Mouse (Mus musculus): ENCODE measurements around the gene Vash2. TPM values are rescaled to one million over a fixed set of nuclear protein-coding genes. Genes with fewer than 3 reads are reported as not detected.
A peak's percentile ranks its signal among the peaks of the same experiment; 100 is the strongest.

Gene Vash2
- total and polyA plus RNA-seq, 3 experiments = 0.04 to 0.17 (median 0.16) TPM

- TF ChIP-seq JUN (IDR thresholded peaks at IDR 0.05; ENCODE audit: insufficient read depth, low read depth, low read length) (no peak), MEF2A (IDR thresholded peaks at IDR 0.05; ENCODE audit: borderline replicate concordance, low read depth, low read length) (peak; percentile 31; the same call in 1 of the 2 replicates), MYC (IDR thresholded peaks at IDR 0.05; ENCODE audit: low read depth, low read length) (no peak), POLR2AphosphoS2 (IDR thresholded peaks at IDR 0.05; ENCODE audit: low read depth, low read length) (peak; percentile 82; the same call in 1 of the 2 replicates), RAD21 (IDR thresholded peaks at IDR 0.05; ENCODE audit: low read depth, low read length) (no peak), MXI1 (IDR thresholded peaks at IDR 0.05; ENCODE audit: low read depth, low read length) (peak; percentile 80), USF1 (IDR thresholded peaks at IDR 0.05; ENCODE audit: low read depth, low read length) (no peak), EP300 (IDR thresholded peaks at IDR 0.05; ENCODE audit: low read length) (0 out of 2 replicates have a peak, but pooled peaks have one; percentile 21), TCF12 (IDR thresholded peaks at IDR 0.05; ENCODE audit: low read depth, low read length) (peak; percentile 98), JUND (conservative IDR thresholded peaks at IDR 0.05; ENCODE audit: low read depth, low read length) (no peak), CTCF (conservative IDR thresholded peaks at IDR 0.05 in 1 of 2, IDR thresholded peaks at IDR 0.05 in 1 of 2; ENCODE audit: low read depth in 2 of 2, low read length in 2 of 2) (peak in 1 of 2 experiments; percentile 30; a peak in 2 of 4 replicates), POLR2A (IDR thresholded peaks at IDR 0.05; ENCODE audit: low read depth, low read length) (peak; percentile 99), KAT2A (IDR thresholded peaks at IDR 0.05; ENCODE audit: insufficient replicate concordance, low read length) (peak; percentile 51; the same call in 1 of the 2 replicates), MAX (IDR thresholded peaks at IDR 0.05; ENCODE audit: low read length) (peak; percentile 48; the same call in 1 of the 2 replicates), ELF1 (IDR thresholded peaks at IDR 0.05; ENCODE audit: low read depth, low read length) (peak; percentile 67), ZC3H11A (IDR thresholded peaks at IDR 0.05; ENCODE audit: low read depth, low read length) (no peak), SIN3A (IDR thresholded peaks at IDR 0.05; ENCODE audit: low read length) (peak; percentile 50; the same call in 1 of the 2 replicates)
Observed at GRCm38 (mm10) chr1:191026021-191026713, 47.1 kb upstream of the Vash2 start, which contains the start of gene Flvcr1 (continued).

GRCm38 (mm10) chr1:191025016-191026012 lies 46.2 kb upstream of the Vash2 start:
- peaks cover 7 to 12% of the 10 kb centered on the region in 2 experiments for H3K36me3 ChIP-seq (replicated peaks in 1 of 2; ENCODE audit: control insufficient read depth in 1 of 2, insufficient read depth in 1 of 2, low read length in 1 of 2)
- H3K27me3 ChIP-seq (replicated peaks) = no peaks in the 10 kb centered on the region
- dilution Hi-C loops (cut with MboI; ENCODE audit: extremely low pct_ligation_motif_present, extremely low pct_unique_long_range_greater_than_20kb, low sequenced_read_pairs) = no loop called here
- peak overlapping the region; percentile 36 for H3K27ac ChIP-seq (ENCODE audit: insufficient read depth, low read depth)
- in situ Hi-C loops (cut with MboI; ENCODE audit: low pct_ligation_motif_present, low pct_unique_long_range_greater_than_20kb, low sequenced_read_pairs) = no loop called here
- no peaks in the 10 kb centered on the region for H3K9me3 ChIP-seq (replicated peaks; ENCODE audit: low read length)
- peak overlapping the region; percentile 42 for H3K4me2 ChIP-seq (ENCODE audit: insufficient read depth, low read depth, poor library complexity, severe bottlenecking)
- no peak for DNase-seq (ENCODE audit: extremely low read depth)
- peaks cover 17% of the 10 kb centered on the region for H3K79me2 ChIP-seq (replicated peaks; ENCODE audit: control insufficient read depth, extremely low read depth, insufficient read depth, poor library complexity, severe bottlenecking)
- H3K4me3 ChIP-seq (replicated peaks in 1 of 3; ENCODE audit: low read depth in 2 of 3, low read length in 2 of 3, poor library complexity in 1 of 3) = peak overlapping the region; percentile 70 to 99 (median 87)
- peak overlapping the region; percentile 81 for H3K9ac ChIP-seq (ENCODE audit: insufficient read depth, low read depth)
- TF ChIP-seq SIN3A (IDR thresholded peaks at IDR 0.05; ENCODE audit: low read length) (peak; percentile 25; the same call in 1 of the 2 replicates), POLR2A (IDR thresholded peaks at IDR 0.05; ENCODE audit: low read depth, low read length) (no peak), MEF2A (IDR thresholded peaks at IDR 0.05; ENCODE audit: borderline replicate concordance, low read depth, low read length) (0 out of 2 replicates have a peak, but pooled peaks have one; percentile 4), MXI1 (IDR thresholded peaks at IDR 0.05; ENCODE audit: low read depth, low read length) (0 out of 2 replicates have a peak, but pooled peaks have one; percentile 7), USF2 (conservative IDR thresholded peaks at IDR 0.05; ENCODE audit: low read depth, low read length) (no peak), CHD1 (IDR thresholded peaks at IDR 0.05; ENCODE audit: low read depth, low read length) (0 out of 2 replicates have a peak, but pooled peaks have one; percentile 36), POLR2AphosphoS2 (IDR thresholded peaks at IDR 0.05; ENCODE audit: low read depth, low read length) (no peak), TCF12 (IDR thresholded peaks at IDR 0.05; ENCODE audit: low read depth, low read length) (0 out of 2 replicates have a peak, but pooled peaks have one; percentile 12), BHLHE40 (IDR thresholded peaks at IDR 0.05; ENCODE audit: low read depth, low read length) (0 out of 2 replicates have a peak, but pooled peaks have one; percentile 34), USF1 (IDR thresholded peaks at IDR 0.05; ENCODE audit: low read depth, low read length) (no peak)
- peaks cover 0 to 17% of the 10 kb centered on the region in 2 experiments; a peak in 2 of 4 replicates for H3K4me1 ChIP-seq (ENCODE audit: control insufficient read depth in 1 of 2, insufficient read depth in 2 of 2)
